Mouse (Mus musculus) heart, adult 8-10 months (tissue): ENCODE results near the gene Misp. TPM values are rescaled to one million over a fixed set of nuclear protein-coding genes. Genes with fewer than 3 reads are reported as not detected.

Source experiments
- DNase-seq: peaks from one replicate; pipeline ENCODE4 v3.0.0; 2022; ENCODE audit warnings: low spot score
- total RNA-seq, 4 experiments: library from RNA; stranded (reverse); gene quantifications; 2 replicates each; pipeline ENCODE4 v1.2.4; 2022

The Misp gene
- under 1 TPM in 3 of 4 experiments, not detected in 1; 0.31 to 0.75 (median 0.60) TPM for total RNA-seq

- DNase-seq, result no peak
These were observed at the start of gene Misp for GRCm38 (mm10) chr10:79820782-79821181. TSS of gene Misp (plus strand) at chr10:79820989.

GRCm38 (mm10) chr10:79772320-79772719 lies 48.5 kb upstream of the Misp start:
- no peak for DNase-seq

GRCm38 (mm10) chr10:79773208-79773607 lies 47.6 kb upstream of the Misp start:
- DNase-seq, result no peak

- DNase-seq, result no peak
These were observed 46.1 kb upstream of the Misp start for GRCm38 (mm10) chr10:79774486-79775279.

- DNase-seq, result no peak
These were observed 43.7 kb upstream of the Misp start, which contains the start of gene Fstl3 for GRCm38 (mm10) chr10:79777103-79777531. TSS of gene Fstl3 (plus strand) at chr10:79777272.

- peak; percentile 31 for DNase-seq
These were observed 42.8 kb upstream of the Misp start for GRCm38 (mm10) chr10:79778006-79778405.

- no peak for DNase-seq
These were observed 41.6 kb upstream of the Misp start for GRCm38 (mm10) chr10:79779193-79779592.

- peak; percentile 88 for DNase-seq
These were observed 40.8 kb upstream of the Misp start for GRCm38 (mm10) chr10:79779784-79780663.

GRCm38 (mm10) chr10:79780664-79781015 lies 40.1 kb upstream of the Misp start:
- no peak for DNase-seq

- DNase-seq, result no peak
These were observed 39.6 kb upstream of the Misp start for GRCm38 (mm10) chr10:79781139-79781538.

- no peak for DNase-seq
These were observed 38.8 kb upstream of the Misp start for GRCm38 (mm10) chr10:79781956-79782355.

- DNase-seq, result no peak
These were observed 37.7 kb upstream of the Misp start for GRCm38 (mm10) chr10:79783050-79783449.

GRCm38 (mm10) chr10:79783920-79784800 lies 36.6 kb upstream of the Misp start:
- DNase-seq, result no peak

GRCm38 (mm10) chr10:79788386-79789158 lies 32.2 kb upstream of the Misp start:
- DNase-seq, result peak; percentile 81

GRCm38 (mm10) chr10:79789581-79789980 lies 31.2 kb upstream of the Misp start:
- DNase-seq, result no peak

GRCm38 (mm10) chr10:79790861-79791260 lies 29.9 kb upstream of the Misp start, which contains the start of gene Prss57:
TSS of gene Prss57 (minus strand) at chr10:79790961.
- DNase-seq, result no peak

- DNase-seq, result no peak
These were observed 28.3 kb upstream of the Misp start for GRCm38 (mm10) chr10:79792339-79793040.

GRCm38 (mm10) chr10:79793051-79793737 lies 27.6 kb upstream of the Misp start, which contains the start of gene Palm:
TSS of gene Palm (plus strand) at chr10:79793572.
- peak; percentile 73 for DNase-seq
